Mouse (Mus musculus) kidney, adult 8-10 months (tissue): ENCODE measurements around the gene Wfdc10.

Experiments used
- DNase-seq, 2 experiments: peaks; one replicate each; pipeline ENCODE4 v3.0.0; 2022

The Wfdc10 gene

GRCm38 (mm10) chr2:164701761-164702160 lies 45.9 kb downstream of the Wfdc10 start:
- DNase-seq = no peak

- DNase-seq = no peak
These were observed 48.4 kb downstream of the Wfdc10 start for GRCm38 (mm10) chr2:164704235-164704634.

- no peak for DNase-seq
These were observed 49.5 kb downstream of the Wfdc10 start for GRCm38 (mm10) chr2:164705328-164705727.

GRCm38 (mm10) chr2:164705991-164706390 lies 50.1 kb downstream of the Wfdc10 start:
- no peak for DNase-seq
